Mouse (Mus musculus) thymus, adult 2 months (tissue): ENCODE data around the gene Fscn1.

ENCODE experiments used
- CTCF ChIP-seq: fragments of 200-500 bp; IDR thresholded peaks from 2 replicates; pipeline ENCODE4 v1.5.1; 2012; ENCODE audit warnings: mild to moderate bottlenecking, control low read depth, low read length, moderate library complexity, borderline replicate concordance; ENCODE audit not compliant: control insufficient read depth, poor library complexity, insufficient read depth; ENCODE audit errors: extremely low read depth
- POLR2A ChIP-seq: fragments of 200-500 bp; IDR thresholded peaks from 2 replicates; pipeline ENCODE4 v1.6.1; 2012; ENCODE audit warnings: mild to moderate bottlenecking, low read length, control low read depth, moderate library complexity; ENCODE audit not compliant: control insufficient read depth, poor library complexity, insufficient read depth; ENCODE audit errors: extremely low read depth

- TF ChIP-seq POLR2A (no peak), CTCF (no peak)
Observed at GRCm38 (mm10) chr5:142962444-142962961, 2.4 kb downstream of the Fscn1 start.
